Mouse (Mus musculus) cerebellum, postnatal 25 days (tissue): ENCODE measurements around the gene Arglu1.
A peak's percentile ranks its signal among the peaks of the same experiment; 100 is the strongest.

Experiments used
- DNase-seq, 2 experiments: peaks; one replicate each; pipeline ENCODE4 v3.0.0; 2021; ENCODE audit warnings: mixed read lengths in 2 of 2

Arglu1 gene

DNA sequence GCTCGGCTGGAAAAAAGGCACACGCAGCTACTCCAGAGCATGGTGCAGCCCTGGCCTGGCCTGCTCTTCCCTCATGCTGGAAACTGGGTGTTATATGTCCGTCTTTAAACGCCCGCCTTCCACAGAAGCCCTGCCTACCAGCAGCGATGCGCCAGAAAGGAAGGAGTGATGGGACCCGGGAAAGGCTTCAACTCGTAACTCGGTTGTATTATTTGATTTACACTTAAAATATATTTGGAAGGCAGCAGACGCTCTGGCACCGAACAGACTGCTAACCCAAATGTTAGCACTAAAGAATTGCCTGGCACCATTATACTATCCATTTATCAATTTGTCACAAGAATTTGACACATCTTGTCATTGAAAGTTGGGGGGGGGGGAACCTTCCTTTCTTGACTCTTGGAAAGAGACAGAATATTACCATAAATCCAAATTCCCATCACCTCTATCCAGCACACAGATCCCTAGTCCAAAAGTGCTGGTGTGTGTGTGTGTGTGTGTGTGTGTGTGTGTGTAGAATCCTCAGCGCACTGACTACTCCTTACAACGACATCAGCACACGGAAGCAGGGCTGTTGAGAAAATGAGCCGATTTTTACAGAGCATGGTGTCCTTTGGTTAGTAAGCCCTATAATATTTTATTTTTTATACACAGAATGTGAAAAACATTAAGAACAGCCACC, 68.9 kb downstream of the Arglu1 start:
- DNase-seq = peak; percentile 13 to 20

DNA sequence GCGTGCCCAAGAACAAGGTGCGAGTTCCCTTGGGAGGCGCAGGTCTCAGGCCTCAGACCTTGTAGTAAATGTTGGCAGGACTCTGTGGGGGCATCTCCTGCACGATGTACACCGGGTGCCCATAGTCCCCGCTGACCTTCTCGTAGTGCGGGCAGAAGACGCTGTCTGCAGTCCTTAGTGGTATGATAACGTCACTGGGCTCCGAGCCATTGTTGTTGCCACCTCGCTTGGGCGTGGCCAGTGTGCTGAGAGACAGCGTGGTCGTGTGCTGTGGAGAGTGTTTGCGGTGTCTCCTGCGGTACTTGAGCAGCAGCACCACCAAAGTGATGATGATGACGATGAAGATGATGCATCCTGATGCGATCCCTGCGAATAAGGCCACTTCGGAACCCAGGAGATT, 69.8 kb downstream of the Arglu1 start:
- peak in 1 of 2 experiments; percentile 14 for DNase-seq

DNA sequence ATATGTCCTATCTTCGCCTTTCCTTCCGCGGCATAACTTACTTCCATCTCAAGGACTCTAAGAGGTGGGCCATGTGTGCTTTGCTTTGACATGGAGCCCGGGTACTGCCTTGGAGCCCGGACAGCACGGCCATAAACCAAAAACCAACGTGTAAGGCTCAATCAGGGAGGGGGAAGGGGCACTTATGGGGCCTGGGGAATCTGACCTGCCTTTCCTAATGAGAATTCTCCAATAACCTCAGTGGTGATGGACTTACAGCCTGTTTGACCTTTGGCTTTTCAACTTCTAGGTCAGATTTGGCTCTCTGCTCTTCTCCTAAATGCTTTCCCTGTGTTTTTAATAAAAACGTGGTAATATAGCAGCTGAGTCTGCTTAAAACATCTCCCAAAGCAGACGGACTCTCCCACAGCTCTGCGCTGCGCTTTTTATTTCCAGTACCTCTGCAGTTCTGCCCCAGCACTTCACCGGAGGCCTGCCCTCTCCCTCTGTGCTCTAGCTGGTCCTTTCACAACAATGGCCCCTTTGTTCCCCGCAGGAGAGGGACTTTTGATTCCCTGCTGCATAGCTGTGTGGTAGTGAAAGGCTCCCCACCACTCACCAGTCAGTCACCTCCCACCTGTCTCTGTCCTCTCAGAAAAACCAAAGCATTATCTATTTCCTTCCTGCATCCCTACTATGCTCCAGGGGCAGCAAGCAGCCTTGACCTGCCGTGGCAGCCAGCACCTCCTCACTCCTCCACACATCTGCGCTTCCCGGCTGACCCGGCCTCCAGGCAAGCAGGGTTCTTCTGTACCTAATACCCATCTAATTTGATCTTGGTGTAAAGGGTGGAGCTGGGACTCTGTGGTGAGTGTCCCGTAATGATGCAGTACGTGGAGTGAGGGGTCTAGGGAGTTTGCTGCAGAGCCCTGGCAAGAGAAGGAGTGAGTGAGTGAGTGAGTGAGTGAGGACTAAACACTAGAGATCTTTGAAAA, 70.8 kb downstream of the Arglu1 start:
- DNase-seq = no peak
